Mouse (Mus musculus) liver, embryonic 14.5 days (tissue): ENCODE data around the gene Tnni3.

Source experiments
- CTCF ChIP-seq: IDR thresholded peaks from 2 replicates; pipeline ENCODE4 v1.5.1; 2016; ENCODE audit warnings: antibody characterized with exemption, low read depth, control low read depth
- EP300 ChIP-seq: IDR thresholded peaks from 2 replicates; pipeline ENCODE4 v1.6.1; 2016; ENCODE audit warnings: antibody characterized with exemption, low read depth

- no peak for TF ChIP-seq CTCF
- TF ChIP-seq EP300 = no peak
Measured at GRCm38 (mm10) chr7:4470275-4471178, 53.5 kb downstream of the Tnni3 start.
